Mouse (Mus musculus) erythroblast, adult 5-6 weeks (primary cell): ENCODE data around the gene Gimap8. TPM values are rescaled to one million over a fixed set of nuclear protein-coding genes. Genes with fewer than 3 reads are reported as not detected.
"Not testable (repeated sequence)": the region's sequence is repeated elsewhere in the genome, so short reads cannot be mapped to it uniquely, and the experiment has no call there.

Experiments used
- ATAC-seq: replicated peaks from 2 replicates; pipeline ENCODE4 v1.8.0; 2016; ENCODE audit warnings: moderate number of reproducible peaks, mild to moderate bottlenecking, moderate TSS enrichment, inconsistent platforms; ENCODE audit not compliant: poor library complexity, low FRiP score, severe bottlenecking
- total RNA-seq, 2 experiments: library from RNA; stranded (forward) in 1 of 2; stranded (reverse) in 1 of 2; fragments of 150-400 nt in 1 of 2; fragments of 200-764, 138-1000 nt in 1 of 2; gene quantifications; 2 replicates each; pipeline versions ENCODE4 v1.2.3 to v1.2.4; 2015 to 2017; ENCODE audit warnings: low replicate concordance in 2 of 2

Gimap8 gene
- 1.0 TPM in 1 of 2 replicates, not detected in the other for total RNA-seq (2015; ENCODE audit: low replicate concordance)
- 0.26 and 2.5 TPM in 2 replicates for total RNA-seq (2017; ENCODE audit: low replicate concordance)

DNA sequence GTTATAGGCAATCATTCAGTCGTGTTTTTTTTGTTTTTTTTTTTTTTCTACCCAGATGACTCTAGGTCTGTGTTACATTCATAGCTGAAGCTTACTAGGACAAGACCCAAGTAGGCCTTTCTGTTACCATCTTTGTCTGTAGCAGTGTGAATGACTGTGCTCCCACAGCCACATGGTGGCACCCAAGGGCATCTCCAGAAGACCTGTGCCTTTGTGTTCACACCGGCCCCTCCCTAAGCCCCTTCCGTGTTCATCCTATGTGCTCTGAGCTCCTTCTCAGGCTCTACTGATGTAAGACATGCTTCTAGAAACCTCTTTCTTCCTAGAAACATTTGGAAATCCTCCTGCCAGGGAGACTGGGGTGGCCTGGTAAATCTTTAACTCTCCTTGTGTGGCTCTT is at the start of gene Gimap8:
Gene Gimap8 (plus strand): TSS at position 240 of the 400 bp plus-strand sequence.
- ATAC-seq, result no peak

DNA sequence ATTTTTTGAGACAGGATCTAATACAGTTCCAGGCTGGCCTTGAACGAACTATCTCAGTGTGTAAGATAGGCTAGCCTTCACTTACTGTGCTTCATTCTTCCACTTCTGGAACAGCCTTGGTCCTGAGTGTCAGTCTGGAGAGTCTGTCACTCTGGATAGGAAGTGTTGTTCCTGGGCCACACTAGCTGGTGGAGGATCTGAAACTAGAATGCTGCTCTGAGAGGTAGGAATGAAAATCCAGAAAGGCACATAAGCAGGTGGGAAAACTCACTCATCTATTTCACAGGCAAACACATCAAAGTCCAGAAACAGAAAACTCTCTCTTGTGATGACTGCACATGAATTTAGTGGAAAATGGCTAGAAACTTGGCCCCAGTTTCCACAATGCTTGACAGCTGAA is 46.4 kb upstream of the Gimap8 start:
- no peak for ATAC-seq

DNA sequence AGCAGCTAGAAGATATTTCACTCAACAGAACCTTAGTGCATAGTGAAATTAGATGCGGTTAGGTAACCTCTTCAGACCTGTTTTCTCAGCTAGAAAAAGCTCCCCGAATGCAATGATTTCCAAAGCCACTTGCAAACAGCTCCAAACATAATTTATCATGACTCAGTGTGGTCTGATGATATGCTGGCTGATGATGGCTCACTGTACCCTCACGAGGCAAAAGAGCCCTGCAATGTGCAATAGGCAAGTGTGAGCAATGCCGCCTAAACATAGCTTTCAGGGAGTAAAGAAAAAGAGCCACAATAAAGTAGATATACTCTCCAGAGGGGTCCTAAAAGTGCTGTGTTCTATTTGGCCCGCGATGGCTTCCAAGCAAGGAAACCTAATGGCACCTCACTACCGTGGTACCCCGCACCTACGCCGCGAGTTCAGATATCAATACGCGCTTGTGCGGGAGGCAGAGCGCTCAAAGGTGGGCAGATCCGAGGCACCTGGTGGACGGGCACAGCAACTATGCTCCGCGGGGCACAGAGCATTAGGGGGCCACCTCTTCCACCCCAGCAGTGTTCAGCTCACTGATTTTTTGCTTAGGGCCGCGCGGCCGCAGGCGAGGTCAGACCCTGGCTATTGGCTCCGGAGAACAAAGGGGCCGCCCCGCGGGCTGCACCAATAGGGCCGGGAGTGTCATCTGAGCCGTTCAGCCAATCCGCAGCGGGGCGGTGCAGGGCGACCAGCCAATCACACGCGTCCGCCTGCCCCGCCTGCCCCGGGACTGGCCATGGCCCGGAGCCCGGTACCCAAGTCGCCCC is 45.6 kb upstream of the Gimap8 start, which contains the start of gene Zfp775:
Gene Zfp775 (plus strand): TSS at position 793 of the 809 bp plus-strand sequence.
- ATAC-seq, result peak; percentile 99

DNA sequence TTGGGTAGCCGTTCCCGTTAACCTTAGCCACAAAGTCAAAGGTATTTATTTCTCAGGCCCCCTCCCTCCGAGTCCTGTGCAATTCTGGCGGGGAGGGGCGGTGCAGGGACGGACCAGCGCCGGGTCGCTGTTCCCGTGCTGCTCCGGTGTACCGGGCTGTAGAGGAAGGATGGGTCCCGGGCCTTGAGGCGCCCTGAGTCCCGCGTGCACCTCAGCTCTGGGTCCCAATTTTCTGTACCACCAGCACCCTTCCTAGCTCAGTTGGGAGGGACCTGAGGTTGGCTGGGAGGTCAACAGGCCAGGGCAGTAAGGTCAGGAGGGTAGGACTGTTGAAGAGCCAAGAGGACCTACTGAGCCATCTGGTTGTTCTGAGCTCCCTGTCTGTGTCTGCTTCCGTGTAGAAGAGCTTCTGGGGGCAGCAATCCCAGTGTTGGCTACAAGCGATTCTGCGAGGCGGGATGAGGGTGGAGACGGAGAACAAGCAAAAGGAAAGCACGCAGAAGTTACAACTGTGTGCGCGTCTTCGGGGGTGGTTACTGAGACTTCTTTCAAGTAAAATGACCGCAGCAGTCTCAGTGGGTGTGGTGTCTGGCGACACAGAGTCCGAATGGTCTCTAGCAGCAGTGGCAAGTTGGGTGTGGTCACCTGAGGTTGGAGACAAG is 44.8 kb upstream of the Gimap8 start:
- ATAC-seq, result peak; percentile 70

DNA sequence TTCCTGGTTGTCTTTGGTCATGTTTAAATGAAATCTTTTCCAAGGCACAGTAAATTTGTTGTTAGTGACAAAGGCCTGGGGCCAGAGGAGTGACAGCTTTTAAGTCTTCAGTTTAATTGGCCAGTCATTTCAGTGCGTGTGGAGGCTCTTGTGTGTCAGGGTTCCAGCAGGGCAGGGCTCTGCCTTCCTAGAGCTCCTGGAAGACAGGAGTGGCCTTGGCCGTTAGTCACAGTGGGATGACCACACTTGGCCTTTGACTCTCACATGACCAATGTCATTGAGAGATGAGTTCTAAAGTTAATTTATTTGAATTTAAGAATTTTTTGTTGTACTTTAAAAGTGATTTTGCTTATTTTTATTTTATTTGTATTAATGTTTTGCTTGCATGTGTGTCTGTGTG is 38.9 kb upstream of the Gimap8 start:
- no peak for ATAC-seq

DNA sequence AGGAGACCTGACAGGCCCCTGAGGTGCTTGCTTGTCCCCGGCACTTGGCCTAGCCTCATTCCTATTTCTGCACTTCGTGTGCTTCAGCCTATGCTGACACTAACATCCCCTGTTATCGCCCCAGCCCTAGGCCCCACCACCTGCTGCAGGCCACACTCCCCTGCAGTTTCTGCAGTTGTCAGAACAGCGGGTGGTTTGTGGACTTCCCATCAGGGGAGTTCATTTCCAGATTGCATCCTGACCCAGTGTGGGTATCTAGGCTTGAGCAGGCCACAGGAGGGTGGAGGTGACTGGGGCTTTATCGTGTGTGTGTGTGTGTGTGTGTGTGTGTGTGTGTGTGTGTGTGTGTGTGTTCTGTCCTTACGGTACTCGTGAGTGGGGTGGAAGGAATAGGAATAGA is 37.5 kb upstream of the Gimap8 start:
- ATAC-seq, result no peak

DNA sequence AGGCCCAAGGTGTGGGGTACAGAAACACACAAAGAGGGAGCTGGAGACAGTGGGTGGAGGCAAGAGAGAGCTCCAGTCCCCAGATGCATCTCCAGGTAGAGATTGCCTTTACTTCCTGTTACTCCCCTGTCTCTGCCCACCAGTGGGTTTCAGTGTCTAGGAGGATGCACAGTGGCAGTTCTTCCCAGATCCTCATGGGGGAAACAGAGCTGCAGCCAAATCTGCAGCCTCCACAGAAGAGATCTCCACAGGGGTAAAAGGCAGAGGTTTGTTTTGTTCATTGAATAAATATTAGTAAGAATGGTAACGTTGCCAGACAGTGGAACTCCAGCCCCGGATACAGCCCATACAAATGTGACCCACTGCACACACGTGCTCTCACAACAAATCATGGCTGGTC is 36.4 kb upstream of the Gimap8 start:
- no peak for ATAC-seq

DNA sequence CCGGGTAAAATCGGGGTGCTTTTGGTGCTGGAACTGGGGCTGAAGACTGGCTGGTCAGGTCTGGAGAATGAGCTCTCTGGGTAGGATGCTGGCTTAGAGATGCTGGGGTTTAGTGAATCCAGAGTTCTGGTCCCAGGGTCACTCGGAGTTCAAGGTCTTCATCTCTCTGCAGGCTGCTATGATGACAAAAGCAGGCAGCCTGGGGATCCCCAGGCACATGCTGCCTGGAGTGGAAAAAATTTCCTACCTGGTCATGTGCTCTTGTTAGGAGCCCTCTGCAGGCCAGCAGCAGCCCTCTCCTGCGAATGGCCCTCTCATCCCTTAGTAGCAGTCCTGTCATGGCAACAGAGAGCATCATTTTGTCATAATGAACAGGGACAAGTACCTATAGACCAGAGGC is 33.6 kb upstream of the Gimap8 start:
- no peak for ATAC-seq

DNA sequence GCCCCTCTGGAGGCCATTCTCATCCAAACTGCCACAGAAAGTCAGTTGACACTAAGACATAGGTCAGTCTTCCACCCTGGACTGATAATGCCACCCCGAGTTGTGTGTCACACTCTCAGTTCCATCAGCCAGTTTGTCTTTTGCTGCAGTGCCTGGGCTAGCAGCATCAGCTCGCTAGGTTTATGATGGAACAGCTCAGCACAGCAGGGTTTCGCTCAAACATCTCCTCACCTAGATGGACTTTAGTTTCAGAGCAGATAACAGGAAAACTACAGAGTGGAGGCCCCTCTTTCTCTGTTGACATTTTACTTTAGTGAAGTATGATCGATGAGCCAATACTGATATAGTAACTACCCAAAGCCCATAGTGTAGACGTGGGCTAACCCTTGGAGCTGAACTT is 32.3 kb upstream of the Gimap8 start:
- no peak for ATAC-seq

DNA sequence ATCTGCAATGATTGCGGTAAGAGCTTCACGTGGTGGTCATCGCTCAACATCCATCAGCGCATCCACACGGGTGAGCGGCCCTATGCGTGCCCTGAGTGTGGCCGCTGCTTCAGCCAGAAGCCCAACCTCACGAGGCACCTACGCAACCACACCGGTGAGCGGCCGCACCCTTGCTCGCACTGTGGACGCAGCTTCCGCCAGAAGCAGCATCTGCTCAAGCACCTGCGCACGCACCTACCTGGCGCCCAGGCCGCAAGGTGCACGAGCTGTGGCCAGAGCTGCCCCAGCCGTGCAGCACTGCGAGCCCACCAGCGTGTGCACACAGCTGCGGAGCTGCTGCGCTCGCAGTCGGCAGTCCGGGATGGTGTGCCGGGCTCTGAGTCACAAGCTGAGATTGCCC is 27.0 kb upstream of the Gimap8 start:
- no peak for ATAC-seq

DNA sequence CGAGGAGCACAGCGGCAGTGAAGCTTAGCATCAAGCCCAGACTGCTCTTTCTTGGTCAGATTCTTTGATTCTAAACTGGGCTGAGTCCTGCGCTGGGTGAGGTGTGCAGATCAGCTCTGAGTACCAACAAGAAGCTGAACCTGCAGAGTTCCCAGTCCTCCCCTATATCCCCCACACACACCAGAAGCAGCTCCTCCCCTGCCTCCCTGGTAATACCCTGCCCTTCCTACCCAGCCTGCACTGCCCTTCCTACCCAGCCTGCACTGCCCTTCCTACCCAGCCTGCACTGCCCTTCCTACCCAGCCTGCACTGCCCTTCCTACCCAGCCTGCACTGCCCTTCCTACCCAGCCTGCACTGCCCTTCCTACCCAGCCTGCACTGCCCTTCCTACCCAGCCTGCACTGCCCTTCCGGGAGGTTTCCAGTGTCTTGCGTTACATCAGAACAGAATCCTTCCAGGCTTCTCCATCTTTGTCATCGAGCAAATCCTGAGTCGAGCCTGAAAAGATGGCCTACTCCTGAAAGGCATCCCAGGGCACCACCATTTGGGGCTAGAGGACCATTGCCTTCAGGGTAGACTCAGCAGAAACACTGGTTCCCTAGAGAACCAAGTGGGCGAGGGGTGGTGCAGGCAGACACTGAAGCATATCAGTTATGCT is 24.7 kb upstream of the Gimap8 start:
- not testable (repeated sequence) for ATAC-seq

DNA sequence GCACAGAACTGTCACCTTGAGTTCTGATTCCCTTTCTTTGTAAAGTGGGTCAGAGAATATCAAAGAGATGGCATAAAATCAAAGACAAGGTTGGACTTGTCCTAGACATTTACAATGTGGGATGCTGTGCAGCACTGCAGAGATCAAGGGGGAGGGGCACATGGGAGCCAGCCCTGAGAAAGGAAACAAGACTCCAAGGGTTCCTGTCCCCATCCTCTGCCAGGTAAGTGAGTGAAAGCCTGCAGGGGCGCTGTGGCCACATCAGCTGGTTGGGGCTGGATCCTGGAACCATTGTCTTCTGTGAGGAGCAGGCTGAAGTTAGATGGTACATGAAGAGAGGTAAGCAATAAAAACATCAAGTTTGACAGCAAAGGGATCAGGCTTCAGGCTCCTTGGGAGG is 23.6 kb upstream of the Gimap8 start:
- no peak for ATAC-seq

DNA sequence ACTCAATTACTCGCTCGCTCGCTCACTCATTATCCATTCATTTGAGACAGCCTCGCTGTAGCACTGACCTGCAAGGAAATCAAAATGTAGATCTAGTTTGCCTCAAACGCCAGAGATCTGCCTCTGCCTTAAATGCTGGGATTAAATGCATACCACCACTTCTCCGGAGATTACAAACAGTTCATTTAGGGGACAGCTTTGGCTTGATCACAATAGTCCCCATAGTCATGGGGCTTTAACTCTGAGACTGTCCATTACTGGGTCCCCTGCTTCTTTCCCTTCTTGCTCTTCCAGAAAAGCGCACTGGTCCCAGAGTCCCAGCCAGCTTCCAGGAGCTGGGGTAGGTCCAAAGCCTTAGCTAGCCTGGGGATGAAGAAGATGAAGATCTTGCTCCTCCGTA is 20.6 kb upstream of the Gimap8 start, which contains the start of gene AI854703:
Gene AI854703 (plus strand): TSS at position 301 of the 400 bp plus-strand sequence.
- ATAC-seq, result no peak

DNA sequence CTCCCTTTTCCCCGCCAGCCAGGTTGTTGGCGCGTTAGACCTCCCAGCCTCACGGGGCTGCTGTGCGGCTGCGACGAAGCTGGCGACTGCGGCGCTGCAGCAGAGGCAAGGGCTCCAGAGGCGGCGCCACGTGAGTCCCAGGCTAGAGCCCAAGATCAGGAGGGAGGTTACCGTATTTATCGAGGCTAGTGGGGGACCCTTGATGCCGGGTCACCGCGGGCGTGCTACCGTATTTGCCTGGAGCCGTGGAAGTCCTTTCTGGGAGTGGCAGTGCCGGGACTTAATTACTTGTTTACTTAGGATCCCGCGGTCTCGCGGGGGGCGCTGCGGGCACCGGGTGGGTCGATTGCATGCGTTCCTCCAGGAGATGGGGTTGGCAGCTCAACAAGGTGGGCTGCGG is 20.1 kb upstream of the Gimap8 start:
- no peak for ATAC-seq

DNA sequence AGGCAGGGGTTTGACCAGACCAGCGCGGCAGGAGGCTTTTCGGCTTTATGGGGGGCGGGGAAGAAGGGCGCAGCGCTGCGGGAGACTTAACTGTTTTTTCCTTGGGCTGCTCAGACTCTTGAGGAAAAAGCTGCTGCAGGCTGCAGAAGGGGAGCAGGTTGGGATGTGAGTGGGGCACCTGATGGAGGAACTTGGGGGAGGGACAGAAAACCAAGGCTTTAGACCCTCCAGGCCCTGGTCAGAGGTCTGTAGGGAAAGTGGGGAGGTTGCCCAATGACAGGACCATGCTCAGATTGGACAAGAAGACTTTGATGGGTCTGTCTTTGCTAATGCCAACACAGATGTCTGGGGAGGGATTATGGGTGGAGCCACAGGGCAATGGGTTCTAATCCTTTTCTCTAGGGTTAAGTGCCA is 19.5 kb upstream of the Gimap8 start:
- ATAC-seq, result no peak

DNA sequence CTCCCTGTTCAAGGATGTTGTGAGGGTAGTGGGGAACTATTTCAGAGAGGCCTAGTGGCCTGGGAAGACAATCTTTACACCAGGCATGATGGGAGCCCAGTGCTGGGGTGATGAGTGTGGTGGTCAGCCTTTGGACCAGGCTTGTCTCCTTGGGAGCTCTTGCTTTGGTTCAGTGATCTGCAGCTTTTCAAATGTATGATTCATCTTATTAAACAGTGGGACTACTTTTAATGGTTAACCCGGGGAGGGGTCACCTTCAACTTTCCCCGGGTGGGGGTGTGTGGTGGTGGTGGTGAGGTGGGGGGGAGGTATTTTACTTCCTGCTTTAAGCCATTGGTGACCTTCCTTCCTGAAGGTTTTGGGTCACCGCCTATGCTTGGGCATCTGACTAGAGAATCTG is 18.7 kb upstream of the Gimap8 start:
- ATAC-seq, result no peak

DNA sequence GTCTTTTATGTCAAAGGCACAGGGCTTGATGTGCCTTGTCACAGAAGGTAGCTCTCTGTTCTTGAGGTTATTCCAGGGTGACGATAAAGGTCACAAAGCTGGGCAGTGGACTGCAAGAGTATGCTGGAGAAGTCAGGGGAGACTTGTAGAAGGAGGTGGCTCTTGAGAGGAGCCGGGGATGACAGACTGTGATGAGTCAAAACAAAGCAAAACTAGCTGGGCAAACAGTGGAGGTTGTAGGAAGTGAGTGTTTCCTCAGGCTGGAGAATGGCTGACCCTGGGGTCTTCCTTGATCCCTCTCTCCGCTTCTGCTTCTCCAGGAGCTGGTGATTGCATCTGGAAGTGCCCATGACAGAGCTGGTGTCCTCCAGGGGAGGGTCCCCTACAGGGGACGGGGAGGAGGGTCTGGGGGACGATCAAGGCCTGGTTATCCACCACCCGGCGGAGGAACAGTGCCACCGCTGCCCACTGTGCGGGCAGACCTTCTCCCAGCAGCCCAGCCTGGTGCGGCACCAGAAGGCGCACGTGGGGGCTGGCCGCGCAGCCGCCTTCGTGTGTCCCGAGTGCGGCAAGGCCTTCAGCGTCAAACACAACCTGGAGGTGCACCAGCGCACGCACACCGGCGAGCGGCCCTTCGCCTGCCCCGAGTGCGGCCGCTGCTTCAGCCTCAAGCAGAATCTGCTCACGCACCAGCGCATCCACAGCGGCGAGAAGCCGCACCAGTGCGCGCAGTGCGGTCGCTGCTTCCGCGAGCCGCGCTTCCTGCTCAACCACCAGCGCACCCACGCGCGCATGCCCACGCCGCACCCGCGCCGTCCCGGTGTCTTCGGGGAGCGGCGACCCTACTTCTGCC is 18.0 kb upstream of the Gimap8 start:
- ATAC-seq, result no peak

DNA sequence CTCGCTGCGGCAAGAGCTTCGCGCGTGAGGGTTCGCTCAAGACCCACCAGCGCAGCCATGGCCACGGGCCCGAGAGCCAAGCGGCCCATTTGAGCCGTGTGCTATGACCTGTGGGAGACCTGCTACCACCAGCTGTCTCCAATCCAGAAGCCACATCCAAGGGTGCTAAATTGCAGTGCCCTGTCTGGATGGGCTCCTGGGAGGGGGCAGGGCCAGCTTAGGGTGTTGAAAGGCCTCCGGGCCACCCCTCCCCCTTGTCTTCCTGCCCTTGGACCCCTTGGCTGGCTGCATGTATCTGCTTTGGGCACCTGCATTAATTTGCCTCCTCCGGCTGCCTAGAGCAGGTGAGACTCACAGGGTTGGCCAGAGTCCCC is 17.4 kb upstream of the Gimap8 start:
- ATAC-seq, result no peak

DNA sequence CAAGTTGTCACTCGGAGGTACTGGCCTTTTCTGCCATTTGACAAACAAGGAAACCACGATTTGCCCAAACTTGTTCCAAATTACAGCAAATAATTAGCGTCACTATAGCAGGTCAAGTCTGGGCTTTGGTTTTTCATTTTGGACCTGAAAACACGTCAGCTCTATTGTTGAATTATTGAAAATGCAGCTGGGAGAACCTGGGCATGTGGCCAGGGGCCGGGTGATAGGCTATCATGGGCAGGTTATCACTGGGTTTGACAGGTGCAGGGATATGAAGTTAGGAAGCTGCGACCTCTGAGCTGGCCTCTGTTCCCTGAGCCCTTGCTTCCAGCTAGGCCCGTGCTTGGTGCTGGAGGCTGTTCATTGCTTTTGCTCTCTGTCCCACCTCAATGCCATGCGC is 16.2 kb upstream of the Gimap8 start:
- no peak for ATAC-seq

DNA sequence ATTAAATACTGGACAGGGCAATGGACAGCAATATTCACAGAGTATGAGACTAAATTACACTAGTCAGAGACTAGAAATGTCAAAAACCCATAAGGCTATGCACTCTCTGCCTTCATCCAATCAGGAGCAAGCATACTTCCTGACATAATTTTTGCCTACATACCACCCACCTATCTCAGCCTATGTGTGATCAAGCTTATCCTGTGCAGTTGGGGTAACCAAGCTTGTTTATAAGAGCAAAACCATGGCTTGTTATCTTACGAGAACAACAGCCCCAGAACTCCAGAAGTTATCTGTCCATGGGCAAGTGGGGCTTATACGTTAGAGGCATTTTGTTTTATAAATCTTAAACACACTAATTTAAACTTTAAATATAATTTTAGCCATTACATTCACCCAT is 11.9 kb upstream of the Gimap8 start:
- no peak for ATAC-seq
